Mouse (Mus musculus): ENCODE results near the gene Gemin5.
"Not testable (repeated sequence)": the region's sequence is repeated elsewhere in the genome, so short reads cannot be mapped to it uniquely, and the experiment has no call there.

Gemin5 gene

DNA sequence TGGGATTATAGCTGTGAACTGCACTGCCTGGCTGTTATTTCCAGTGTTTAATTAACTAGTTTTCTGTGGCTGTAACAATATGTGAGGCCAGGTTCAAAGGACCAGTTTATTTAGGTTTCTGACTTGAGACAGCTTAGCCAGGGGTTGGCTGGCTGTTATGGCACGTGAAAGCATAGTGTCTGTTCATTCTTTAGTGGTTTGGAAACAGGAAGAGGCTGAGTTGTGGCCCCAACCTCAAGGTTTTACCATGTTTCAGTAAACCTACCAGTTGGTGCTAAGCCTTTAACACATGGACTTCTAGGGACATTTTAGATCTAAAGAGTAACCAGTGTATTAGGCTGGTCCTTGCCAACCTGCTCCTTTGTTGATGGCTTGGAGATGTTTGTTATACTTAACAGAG lies 51.8 kb downstream of the Gemin5 start:
- no peak for ATAC-seq (ENCODE audit: low TSS enrichment)

DNA sequence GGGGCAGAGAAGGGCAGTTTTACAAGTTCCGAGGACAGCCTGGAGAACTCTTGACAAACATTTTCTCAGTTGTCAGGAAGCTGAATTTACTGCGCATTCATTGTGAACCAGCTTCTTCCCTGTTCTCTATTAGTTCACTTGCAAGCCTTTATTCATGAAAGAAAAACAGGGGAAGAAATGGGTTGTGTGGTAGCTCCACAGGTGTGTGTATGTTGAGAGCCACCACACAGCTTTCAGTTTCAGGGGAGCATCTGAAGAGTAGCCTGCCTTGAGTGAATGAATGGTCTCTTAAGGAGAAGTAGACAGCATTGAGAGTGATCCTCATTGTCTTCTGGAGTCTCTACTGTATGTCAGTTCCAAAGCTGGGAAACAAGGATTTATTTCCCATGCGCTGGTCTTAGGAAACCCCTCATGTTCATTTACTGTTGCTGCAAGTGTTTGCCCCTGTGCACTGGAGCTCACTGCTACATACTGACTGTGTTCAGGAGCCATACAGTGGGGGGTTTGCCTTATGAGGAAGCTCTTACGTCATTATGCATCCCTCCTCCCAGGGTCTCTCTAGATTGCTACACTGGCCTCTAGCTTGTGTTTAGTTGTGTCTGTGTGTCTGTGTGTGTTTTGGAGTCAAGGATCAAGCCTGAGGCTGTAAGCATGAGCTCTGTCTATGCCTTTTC lies 60.5 kb downstream of the Gemin5 start:
- no peak for ATAC-seq (ENCODE audit: low TSS enrichment)

DNA sequence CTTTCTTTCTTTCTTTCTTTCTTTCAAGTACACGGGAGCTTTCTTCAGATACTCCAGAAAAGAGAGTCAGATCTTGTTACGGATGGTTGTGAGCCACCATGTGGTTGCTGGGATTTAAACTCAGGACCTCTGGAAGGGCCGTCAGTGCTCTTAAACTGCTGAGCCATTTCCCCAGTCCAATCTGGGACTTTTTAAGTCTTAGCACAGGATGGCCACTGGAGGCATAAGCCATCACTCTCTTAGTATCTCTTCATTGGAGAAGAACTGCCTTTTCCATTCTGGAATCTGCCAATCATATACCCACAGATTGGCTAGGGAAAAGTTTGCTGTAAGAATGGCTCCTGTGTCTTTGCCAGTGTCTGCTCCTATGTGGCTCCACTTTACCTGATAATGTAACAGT lies 61.3 kb downstream of the Gemin5 start:
- no peak for ATAC-seq (ENCODE audit: low TSS enrichment)

DNA sequence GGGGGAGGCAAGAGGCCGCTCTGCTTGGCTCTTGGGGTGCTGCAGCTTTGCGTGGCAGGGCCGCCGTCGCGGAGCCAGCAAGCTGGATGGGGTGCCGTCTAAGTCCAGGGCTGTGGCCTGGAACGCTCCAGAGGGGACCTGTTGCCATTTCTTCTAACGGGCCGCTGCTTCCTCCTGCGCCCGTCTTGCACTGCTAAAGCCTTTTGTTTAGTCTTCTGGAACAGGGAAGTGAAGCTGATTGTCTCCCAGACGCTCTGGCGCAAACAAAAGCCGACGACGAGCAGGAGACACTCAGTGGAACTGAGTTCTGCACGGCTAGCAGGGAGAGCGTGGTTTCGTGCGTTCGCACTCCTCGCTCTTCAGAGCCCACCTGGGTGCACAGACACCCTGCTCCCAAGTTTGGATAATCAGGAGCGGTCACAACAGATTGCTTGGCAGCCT lies 64.0 kb downstream of the Gemin5 start:
- ATAC-seq (ENCODE audit: low TSS enrichment): peak; percentile 8; the same call in 1 of the 2 replicates

DNA sequence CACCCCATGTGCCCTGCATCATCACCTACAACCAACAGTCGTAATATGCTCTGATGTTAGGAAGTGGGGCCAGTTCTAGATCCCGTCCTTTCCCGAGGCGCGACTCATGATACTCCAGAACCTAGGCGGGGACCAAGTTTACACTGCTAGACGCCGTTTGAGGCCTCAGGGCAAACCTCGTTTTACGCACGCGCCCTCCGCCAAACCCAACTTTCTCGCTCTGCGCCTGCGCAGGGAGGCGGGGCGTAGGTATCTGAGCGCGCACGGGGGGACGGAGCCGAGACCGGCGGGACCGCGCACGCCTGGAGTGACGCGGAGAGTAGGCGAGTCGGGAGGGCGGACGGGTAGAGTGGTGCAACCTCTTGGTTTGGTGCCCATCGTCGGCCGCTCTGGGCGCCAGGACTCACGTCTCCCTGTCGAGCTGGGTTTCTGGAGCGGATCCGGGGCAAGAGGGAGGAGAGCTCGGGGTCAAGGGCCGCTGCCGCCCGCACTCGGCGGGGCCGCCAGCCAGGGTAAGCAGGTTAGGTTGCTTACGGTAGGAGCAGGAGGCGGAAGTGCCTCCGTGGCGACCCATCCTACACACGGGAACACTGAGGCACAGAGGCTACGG lies 64.5 kb downstream of the Gemin5 start, which contains the start of gene Cnot8:
Gene Cnot8, plus strand, starts transcription at position 457 of the 610 bp plus-strand sequence.
- ATAC-seq (ENCODE audit: low TSS enrichment): peak; percentile 96

DNA sequence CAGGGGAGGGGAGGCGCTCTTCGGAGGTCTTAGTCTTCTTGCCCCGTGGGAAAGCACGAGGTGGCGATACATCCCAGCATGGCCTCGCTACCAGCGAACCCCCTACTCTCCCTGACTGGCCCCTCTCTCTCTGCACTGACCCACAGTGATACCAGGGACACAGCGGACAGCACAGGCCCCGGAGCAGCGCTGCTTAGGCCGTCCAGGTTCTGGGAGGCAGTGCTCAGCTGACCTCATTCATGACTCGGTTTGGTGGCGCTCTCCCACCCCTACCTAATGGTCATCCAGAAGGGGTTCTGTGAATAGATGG lies 65.0 kb downstream of the Gemin5 start:
- no peak; the same call in 1 of the 2 replicates for ATAC-seq (ENCODE audit: low TSS enrichment)

DNA sequence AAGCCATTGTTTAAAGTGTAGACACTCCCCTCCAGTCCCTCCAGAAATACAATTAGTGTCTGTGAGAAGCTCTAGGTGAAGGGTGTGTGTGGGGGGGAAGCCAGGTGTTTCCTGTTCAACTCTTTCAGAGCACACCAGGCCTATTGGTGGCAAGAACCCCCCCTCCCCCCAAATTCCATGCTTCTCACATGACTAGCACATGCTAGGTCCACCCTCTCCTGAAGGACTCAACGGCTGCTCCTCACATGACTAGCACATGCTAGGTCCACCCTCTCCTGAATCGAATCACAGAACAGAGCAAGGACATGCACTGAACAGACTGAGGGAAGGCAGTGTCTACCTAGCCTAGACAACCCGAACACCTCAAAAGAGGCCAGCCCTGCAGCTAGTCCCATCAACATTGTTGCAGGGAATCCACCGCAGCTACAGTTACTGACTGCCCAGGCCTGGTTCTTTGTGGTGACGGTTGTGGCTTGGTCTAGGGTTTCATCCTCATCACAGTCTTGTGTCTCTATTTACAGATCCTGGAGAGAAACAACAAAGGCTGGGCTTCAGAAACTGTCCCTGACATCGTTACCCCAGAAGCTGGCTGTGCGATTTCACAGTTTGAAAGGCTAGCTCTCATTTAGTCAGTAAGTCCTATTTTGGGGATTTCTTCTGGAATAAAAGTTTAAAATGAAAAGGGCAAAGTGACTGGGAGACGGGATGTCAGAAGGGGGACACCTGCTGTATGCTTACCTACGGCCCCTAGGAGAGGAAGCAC lies 65.6 kb downstream of the Gemin5 start:
- no peak for ATAC-seq (ENCODE audit: low TSS enrichment)

DNA sequence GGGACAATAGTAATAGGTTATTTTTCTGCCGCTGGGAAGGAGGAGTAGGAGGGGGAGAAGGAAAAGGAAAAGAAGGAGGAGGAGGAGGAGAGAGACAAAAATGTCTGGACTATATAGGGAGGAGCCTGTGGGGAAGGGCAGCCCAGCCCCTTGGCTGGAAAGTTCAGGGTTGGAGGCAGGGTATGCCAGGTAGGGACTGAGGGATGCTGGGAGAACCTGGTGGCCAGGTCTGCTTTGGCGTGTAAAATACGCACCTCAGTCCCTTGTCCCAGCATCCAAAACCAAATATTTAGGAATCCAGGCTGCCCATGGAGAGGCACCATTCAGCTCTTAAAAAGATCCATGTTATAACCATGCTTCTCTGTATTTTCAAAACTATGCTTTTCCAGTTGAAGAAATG lies 66.2 kb downstream of the Gemin5 start:
- ATAC-seq (ENCODE audit: low TSS enrichment): no peak

DNA sequence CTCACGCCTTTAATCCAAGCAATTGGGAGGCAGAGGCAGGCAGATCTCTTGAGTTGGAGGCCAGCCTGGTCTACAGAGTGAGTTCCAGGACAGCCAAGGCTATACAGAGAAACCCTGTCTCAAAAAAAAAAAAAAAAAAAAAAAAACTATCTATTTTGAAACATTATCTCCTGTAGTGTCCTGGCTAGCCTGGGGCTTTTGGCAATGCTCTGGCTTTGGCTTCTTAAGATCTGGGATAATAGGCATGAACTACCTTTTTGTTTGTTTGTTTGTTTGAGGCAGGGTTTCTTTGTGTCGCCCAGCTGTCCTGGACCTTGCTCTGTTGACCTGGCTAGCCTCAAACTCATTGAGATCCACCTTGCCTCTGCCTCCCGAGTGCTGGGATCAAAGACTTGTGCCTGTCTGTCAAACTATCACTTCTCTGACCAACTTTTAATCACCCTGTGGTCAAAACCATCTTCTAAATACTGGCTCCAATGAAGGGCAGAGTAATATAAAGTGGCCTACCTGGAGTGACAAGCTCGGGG lies 67.1 kb downstream of the Gemin5 start:
- ATAC-seq (ENCODE audit: low TSS enrichment): no peak

DNA sequence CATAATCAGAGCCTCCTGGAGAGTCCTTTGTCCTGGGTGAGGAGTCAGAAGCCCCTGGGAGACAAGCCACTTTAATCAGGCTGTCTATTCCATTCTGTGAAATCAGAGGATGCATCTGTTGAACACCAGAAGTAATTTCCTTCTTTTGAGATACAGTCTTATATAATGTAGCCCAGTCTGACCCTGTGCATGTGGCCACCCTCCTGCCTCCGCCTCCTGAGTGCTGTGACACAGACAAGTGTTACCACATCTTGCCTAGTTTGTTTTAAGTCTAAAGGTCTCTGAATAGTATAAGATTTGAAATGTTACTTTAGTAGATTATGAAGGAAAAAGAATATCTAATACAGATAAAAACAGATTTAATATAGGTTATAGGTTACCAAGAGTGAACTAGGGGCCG lies 68.3 kb downstream of the Gemin5 start:
- ATAC-seq (ENCODE audit: low TSS enrichment): no peak

DNA sequence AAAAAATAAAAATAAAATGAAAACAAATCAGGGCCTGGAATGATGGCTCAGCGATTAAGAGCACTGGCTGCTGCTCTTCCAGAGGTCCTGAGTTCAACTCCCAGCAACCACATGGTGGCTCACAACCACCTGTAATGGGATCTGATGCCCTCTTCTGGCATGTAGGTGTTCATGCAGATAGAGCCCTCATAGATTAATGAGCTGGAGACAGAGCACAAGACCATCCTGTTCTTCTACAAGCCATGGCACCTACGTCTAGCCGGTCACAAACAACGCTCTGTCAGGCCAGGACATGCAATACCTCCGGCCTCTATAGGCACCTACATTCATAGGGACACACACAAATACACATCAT lies 70.0 kb downstream of the Gemin5 start:
- ATAC-seq (ENCODE audit: low TSS enrichment): not testable (repeated sequence)

DNA sequence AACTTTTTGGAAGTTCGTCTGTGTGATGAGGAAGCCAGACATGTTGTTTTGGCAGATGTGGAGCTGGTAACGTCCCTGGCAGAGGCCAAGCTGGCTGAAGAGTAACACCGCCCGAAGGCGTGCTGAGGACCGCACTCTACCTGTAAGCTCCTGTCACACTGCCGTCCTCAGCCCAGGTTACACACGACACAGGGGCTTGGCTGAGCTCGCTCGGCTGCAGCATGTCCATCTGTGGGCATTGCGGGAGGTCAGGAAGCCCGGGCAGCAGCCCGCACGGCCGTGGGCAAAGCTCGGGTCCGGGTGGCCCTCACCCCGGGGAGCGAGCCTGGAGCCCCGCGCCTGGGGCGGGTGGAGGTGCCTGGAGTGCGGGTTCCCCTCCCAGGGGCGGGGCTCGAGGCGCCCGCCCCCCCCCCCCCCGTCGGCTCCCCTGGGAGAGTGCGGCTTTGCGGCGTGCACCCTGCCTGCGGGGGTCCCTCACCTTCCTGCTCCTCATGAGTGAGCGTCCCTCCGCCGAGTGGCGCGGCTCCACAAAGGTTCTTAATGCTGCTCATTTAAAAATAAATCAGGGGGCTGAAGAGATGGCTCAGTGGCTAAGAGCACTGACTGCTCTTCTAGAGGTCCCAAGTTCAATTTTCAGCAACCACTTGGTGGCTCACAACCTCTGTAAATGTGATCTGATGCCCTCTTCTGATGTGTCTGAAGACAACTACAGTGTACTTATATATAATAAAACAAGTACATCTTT lies 70.5 kb downstream of the Gemin5 start:
- ATAC-seq (ENCODE audit: low TSS enrichment): no peak; the same call in 1 of the 2 replicates

DNA sequence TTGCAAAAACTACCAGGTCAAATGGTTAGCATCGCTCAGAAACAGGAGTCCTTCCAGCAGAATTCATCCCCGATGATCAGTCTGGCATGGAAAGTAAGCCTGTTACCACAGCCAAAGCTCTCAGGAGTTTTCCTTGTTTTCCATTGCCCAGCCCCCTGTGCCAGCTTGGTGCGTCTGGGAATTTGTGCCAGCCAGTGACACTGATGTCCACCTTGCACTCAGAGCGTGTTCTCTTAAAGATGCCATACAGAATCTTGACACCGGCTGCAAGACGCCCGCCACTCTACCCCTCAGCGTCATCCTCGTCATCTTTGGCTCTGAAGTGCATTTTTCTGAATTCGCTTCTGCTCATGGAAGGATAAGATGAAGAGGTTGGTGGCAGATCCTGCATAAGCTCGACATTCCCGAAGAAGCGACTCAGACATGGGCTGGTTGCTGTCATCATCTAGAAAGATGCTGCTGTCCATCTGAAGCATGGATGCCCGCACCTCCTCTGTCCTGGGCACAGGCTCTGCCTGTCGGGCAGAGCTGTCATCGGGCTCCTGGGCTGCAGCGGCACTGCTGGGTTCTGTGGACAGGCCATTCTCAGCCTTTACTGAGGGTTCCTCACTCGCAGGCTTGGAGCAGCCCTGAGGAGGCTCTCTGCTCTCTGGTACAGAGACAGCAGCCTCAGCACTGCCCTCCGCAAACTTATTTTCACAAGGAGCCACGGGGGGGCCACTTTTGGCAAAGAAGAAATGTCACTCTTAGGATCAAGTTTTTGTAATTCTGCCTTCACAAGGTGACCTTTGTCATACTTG lies 71.3 kb downstream of the Gemin5 start:
- peak; percentile 47 for ATAC-seq (ENCODE audit: low TSS enrichment)

DNA sequence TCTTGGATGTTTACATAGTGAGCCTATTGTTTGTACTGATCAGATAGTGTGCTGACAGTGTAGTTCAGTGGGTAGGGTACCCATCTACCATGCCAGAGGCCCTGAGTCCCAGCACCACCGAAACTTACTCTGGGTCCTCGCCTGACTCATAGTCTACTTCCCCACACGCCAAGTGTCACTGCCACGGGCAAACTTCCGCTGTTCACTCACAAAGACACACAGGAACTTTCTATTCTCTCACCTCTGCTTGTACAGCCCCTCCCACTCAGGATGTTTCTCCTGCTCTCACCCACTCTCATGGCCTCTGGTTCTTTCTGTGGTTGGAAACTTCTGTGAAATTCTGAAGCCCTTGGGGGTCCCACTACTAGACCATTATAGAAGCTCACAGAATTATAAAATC lies 72.2 kb downstream of the Gemin5 start:
- no peak for ATAC-seq (ENCODE audit: low TSS enrichment)

DNA sequence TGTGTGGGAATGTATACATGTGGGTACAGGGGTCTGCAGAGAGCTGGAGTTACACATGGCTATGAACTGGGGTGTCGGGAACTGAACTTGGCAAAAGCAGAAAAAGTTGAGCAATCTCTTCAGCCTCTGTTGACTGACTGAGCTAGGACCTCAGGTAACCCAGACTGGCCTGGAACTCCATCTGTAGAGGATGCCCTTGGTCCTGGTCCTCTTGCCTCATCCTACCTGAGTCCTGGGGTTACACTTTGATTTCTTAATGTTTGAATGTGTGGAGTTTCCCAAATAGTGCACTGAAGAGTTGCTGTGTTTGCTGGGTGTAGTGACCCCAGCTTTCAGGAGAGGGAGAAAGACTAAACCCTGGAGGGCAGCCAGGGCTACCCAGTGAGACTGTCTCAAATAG lies 72.8 kb downstream of the Gemin5 start:
- no peak for ATAC-seq (ENCODE audit: low TSS enrichment)

DNA sequence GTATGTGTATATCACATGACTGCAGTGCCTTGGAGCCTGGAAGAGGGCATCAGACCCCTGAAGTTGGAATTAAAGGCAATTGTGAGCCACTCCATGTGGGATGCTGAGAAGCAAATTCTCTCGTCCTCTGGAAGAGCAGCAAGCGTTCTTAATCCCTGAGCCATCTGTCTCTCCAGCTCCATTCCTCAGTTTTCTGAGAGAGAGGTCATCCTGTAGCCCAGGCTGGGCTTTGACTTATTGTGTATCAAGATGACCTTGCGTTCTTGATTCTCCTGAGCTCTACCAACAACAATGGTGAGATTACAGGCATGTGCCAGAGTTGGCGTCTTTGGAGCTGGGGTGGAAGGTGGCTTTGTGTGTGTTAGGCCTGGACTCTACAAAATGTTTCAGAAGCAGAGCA lies 73.6 kb downstream of the Gemin5 start:
- ATAC-seq (ENCODE audit: low TSS enrichment): no peak

DNA sequence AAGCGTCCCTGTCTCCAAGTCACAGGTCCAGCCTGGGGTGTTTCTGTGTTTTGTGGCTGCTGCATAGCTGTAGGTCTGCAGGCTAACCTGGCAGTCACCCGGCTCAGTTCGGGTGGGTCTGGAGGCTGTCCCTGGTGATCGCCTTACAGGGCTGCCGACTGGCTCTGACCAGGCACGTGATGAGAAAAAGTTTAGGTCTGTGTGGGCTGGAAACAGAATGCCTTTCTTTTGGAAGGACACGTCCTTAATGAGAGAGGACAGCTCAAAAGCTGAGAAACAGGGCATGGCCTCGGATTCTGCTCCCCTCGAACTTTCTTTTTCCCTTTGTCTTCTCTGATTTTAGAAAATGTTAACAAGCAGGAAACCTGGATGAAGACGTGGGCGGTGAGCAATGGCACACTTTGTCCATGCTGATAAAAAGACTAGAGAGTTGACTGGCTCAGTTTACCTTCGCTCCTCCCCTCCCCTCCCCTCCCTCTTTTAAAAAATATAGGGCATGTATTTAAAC lies 75.3 kb downstream of the Gemin5 start, which contains the start of gene Gm12248:
Gene Gm12248, minus strand, starts transcription at position 114 of the 508 bp plus-strand sequence.
- ATAC-seq (ENCODE audit: low TSS enrichment): no peak

DNA sequence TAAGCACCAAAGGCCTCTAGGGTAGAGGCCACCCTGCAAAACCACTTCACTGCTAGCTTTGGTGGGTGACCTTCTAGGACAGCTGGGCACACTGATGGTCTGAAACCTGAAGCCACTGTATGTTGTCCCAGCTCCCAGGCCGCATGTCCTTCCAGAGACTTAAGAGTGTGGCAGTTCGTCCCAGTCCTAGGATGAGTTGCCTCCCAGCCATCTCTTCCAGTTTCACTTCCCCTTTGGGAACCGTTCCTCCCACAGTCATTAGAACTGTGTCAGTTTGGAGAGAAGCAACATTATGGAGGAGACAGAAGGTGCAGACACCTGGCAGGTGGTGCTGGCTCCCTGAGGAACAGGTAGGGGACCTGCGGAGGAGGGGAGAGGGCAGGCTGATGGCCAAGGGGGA lies 75.8 kb downstream of the Gemin5 start:
- no peak for ATAC-seq (ENCODE audit: low TSS enrichment)

DNA sequence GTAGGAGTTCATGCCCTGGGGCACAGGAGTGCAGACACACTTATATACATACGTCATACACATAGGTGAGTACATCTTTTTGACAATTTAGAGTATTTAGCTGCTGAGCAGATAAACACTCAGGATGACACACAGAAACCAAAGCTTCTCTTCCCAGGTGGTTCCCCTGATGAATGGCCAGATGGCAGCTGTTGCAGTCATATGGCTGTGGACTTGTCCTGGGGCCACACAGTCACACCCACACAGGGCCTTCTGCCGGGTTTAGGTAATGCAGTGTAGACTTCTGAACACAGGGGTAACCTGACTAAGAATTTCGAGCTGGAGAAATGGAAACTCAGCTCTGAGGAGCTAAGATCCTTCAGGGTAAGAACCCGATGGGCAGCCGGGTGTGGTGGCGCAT lies 86.6 kb downstream of the Gemin5 start:
- no peak for ATAC-seq (ENCODE audit: low TSS enrichment)

DNA sequence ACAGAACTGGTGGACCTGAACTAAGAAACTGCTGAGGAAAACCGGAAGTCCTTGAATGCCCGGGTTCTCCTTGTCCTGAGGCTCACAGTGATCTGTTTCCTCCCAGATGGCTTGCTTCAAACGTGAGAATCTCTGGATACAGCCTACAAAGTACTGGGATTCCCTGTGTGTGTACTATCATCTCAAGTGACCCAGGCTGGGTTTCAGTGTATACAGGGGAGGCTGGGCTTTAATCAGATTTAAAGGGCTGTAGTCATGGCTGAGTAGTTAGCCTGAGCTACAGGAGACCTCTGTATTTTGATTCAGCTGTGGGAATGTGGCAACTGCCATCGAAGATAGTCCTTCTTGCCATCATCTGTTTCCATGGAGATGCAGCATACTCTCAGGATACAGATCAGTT lies 91.1 kb downstream of the Gemin5 start:
- no peak for ATAC-seq (ENCODE audit: low TSS enrichment)

DNA sequence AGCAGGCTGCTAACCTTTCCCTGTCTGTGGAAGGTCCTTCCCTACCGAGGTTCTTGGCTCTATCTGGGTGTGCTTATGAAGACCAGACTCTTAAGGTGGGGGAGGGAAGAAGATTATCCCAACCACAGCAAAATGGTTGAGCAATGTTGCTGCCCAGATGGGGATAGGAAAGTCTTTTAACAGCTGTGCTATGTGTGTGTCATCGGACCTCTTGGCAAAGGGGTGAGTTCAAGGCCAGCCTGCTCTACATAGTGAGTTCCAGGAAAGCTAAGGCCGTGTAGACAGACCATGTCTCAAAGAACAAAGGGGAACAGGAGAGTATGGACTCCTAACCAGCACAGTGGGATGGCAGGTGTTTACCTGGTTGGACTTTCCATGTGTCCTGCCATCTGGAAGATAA lies 95.4 kb downstream of the Gemin5 start:
- no peak for ATAC-seq (ENCODE audit: low TSS enrichment)
